Mouse (Mus musculus) lung, postnatal 36 days (tissue): ENCODE measurements around the gene Arl5a.

Source experiments
- DNase-seq: peaks from one replicate; pipeline ENCODE4 v3.0.0; 2022; ENCODE audit warnings: mixed read lengths

Gene Arl5a

GRCm38 (mm10) chr2:52422871-52423610, 1.7 kb downstream of the Arl5a start:
- DNase-seq: no peak

- DNase-seq: peak; percentile 42
Observed at GRCm38 (mm10) chr2:52421197-52421596, 3.5 kb downstream of the Arl5a start.

GRCm38 (mm10) chr2:52420001-52420710, 4.5 kb downstream of the Arl5a start:
- DNase-seq: no peak

- DNase-seq: no peak
Observed at GRCm38 (mm10) chr2:52419295-52419694, 5.4 kb downstream of the Arl5a start.

GRCm38 (mm10) chr2:52412524-52413037, 12.1 kb downstream of the Arl5a start:
- DNase-seq: no peak

GRCm38 (mm10) chr2:52406480-52406879, 18.2 kb downstream of the Arl5a start:
- peak; percentile 57 for DNase-seq

- no peak for DNase-seq
Observed at GRCm38 (mm10) chr2:52405238-52405637, 19.5 kb downstream of the Arl5a start.

GRCm38 (mm10) chr2:52394529-52394928, 30.2 kb downstream of the Arl5a start:
- no peak for DNase-seq

- no peak for DNase-seq
Observed at GRCm38 (mm10) chr2:52390415-52390975, 34.2 kb downstream of the Arl5a start.

- DNase-seq: no peak
Observed at GRCm38 (mm10) chr2:52389975-52390374, 34.7 kb downstream of the Arl5a start.

- no peak for DNase-seq
Observed at GRCm38 (mm10) chr2:52386451-52386850, 38.2 kb downstream of the Arl5a start.

GRCm38 (mm10) chr2:52386037-52386436, 38.7 kb downstream of the Arl5a start:
- peak; percentile 51 for DNase-seq

- peak; percentile 47 for DNase-seq
Observed at GRCm38 (mm10) chr2:52378848-52379261, 45.8 kb downstream of the Arl5a start.

- peak; percentile 39 for DNase-seq
Observed at GRCm38 (mm10) chr2:52378448-52378804, 46.3 kb downstream of the Arl5a start, which contains the start of gene Neb. Gene Neb (minus strand): TSS chr2:52378474.

GRCm38 (mm10) chr2:52377706-52378447, 46.8 kb downstream of the Arl5a start:
- no peak for DNase-seq

- no peak for DNase-seq
Observed at GRCm38 (mm10) chr2:52374706-52375105, 50.0 kb downstream of the Arl5a start.

GRCm38 (mm10) chr2:52372480-52372879, 52.2 kb downstream of the Arl5a start:
- DNase-seq: peak; percentile 50

GRCm38 (mm10) chr2:52372080-52372479, 52.6 kb downstream of the Arl5a start:
- DNase-seq: no peak

- DNase-seq: peak; percentile 66
Observed at GRCm38 (mm10) chr2:52371066-52371465, 53.6 kb downstream of the Arl5a start.

- DNase-seq: no peak
Observed at GRCm38 (mm10) chr2:52369622-52370021, 55.1 kb downstream of the Arl5a start.

GRCm38 (mm10) chr2:52367665-52368064, 57.0 kb downstream of the Arl5a start:
- no peak for DNase-seq

GRCm38 (mm10) chr2:52367248-52367647, 57.5 kb downstream of the Arl5a start:
- no peak for DNase-seq

GRCm38 (mm10) chr2:52361086-52361485, 63.6 kb downstream of the Arl5a start:
- DNase-seq: no peak
